Mouse (Mus musculus) heart, adult 2 months (tissue): Measurements from ENCODE around the gene Fpr2.

Experiments
- CTCF ChIP-seq: fragments of 200-600 bp; IDR thresholded peaks from 2 replicates; pipeline ENCODE4 v1.8.1; 2022; ENCODE audit warnings: antibody characterized with exemption, mild to moderate bottlenecking, moderate library complexity
- EP300 ChIP-seq: fragments of 200-500 bp; IDR thresholded peaks from 2 replicates; pipeline ENCODE4 v1.6.1; 2011; ENCODE audit warnings: low read depth, low read length, control low read depth; ENCODE audit not compliant: insufficient read depth
- POLR2A ChIP-seq: fragments of 200-500 bp; IDR thresholded peaks from 2 replicates; pipeline ENCODE4 v1.6.1; 2011; ENCODE audit warnings: mild to moderate bottlenecking, low read depth, low read length, control low read depth; ENCODE audit not compliant: insufficient read depth

DNA sequence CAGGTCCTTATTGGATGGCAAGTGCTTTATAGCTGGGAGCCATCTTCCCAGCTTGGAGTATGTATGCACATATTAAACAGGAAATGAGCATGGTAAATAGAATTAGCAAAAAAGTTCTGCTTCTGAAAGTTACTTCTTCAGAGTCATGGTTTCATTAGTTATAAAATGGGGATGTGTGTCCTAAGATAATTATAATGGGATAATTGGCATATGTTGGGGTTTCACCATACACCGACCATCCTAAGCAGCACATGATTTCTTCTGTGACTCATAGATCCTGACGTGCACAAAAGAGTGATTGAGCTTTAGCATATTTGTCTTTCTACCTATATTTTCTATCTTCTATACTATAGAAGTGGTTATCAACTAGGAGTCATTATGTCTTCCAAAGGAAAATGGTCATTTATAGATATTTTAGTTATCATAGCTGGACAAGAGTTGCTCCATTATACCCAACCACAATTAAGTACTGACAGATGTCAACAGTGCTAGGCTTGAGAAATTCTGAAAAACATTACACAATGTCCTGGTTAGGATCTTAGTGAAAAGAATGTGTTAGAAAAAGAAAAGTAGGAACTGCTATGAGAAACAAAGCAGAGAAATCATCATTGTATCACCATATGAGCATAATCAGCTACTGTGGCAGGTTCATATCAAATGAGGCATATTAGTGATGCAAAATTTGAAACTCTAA is 2.3 kb downstream of the Fpr2 start:
- TF ChIP-seq EP300 = no peak
- TF ChIP-seq POLR2A = no peak
- no peak for TF ChIP-seq CTCF
